Mouse (Mus musculus): ENCODE data around the gene Olfr1369-ps1.
"Not testable (repeated sequence)": the region's sequence is repeated elsewhere in the genome, so short reads cannot be mapped to it uniquely, and the experiment has no call there.

The Olfr1369-ps1 gene

DNA sequence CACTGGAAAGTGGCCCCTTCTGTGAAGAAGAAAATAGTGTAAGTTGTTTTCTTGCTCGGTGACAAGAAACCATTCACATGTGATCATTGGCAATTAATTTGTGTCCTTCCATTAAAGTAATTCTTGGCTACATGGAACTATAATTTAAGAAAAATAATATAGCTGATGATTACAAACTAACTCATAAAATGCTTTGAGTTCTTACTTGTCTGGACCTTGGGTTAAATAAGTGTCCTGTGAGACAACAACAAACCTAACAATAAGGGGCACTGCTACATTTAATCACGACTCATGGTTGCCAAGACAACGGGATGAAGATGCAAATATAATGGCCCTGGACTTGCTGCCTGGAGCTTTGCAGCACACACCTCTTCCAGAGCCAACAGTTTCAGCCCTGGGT lies at the start of gene Olfr1369-ps1:
Gene Olfr1369-ps1 (plus strand): TSS at position 301 of the 400 bp plus-strand sequence.
- not testable (repeated sequence) for DNase-seq (ENCODE audit: low read depth, low spot score)

- no peak for DNase-seq (ENCODE audit: low read depth, low spot score)
Measured at GRCm38 (mm10) chr13:21066021-21066420, 45.3 kb upstream of the Olfr1369-ps1 start.

DNA sequence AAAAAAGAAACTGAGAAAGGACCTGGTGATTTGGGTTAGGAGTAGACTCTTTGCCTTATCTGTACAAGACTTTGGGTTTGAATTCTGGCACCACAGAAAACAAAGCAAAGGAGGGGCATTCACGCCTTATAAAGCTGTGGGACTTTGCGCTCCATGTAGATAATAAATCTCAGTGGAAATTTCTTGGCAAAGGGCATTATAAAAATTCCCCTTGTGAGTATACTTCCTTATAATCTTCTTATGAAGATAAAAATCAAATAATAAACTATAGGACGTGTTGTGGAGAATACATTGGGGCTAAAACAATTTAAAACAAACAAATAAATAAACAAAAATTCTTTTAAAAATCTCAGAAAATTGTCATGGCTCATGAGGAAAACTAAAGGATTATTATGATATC lies 36.4 kb upstream of the Olfr1369-ps1 start, which contains the start of gene Olfr1370:
Gene Olfr1370 (minus strand): TSS at position 101 of the 400 bp plus-strand sequence.
- DNase-seq (ENCODE audit: low read depth, low spot score), result no peak

- no peak for DNase-seq (ENCODE audit: low read depth, low spot score)
Measured at GRCm38 (mm10) chr13:21082686-21083085, 28.6 kb upstream of the Olfr1369-ps1 start.

GRCm38 (mm10) chr13:21109759-21110158 lies 1.5 kb upstream of the Olfr1369-ps1 start:
- no peak for DNase-seq (ENCODE audit: low read depth, low spot score)

DNA sequence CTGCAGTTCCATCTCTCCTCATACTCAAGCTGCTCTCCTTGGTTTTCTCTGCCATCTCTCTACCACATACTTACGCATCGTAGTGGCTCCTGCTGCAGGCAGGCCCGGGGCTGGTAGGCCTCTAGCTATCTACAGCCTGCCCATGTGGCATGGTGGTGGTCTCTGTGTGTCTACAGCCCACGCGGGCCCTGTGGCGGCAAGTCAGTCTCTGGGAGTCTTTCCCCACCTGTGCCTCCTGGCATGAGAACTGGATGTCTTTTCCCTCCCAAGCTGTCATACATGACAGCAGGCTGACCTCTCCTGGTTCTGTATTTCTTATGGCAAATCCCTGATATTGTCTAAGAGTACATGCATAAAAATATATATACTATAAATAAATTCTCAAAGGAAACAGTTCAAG lies 842 bp upstream of the Olfr1369-ps1 start:
- DNase-seq (ENCODE audit: low read depth, low spot score), result no peak

DNA sequence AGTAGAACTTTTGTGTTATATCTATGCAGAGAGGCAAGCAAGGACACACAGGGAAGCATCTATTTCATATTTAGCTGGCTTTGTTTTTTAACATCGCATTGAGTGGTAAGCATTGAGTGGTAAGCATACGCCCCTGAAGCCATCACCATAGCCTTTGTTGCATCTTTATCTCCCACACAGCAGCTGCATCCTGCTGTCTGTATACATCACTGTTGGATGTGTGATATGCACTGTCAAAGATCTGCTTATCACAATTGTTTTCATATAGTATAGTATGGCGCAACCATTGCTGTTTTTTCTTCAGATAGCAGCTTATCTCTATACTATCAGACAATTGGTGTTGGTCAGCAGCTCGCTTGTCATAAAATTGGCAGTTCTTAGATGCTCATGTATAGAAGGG lies 2.8 kb downstream of the Olfr1369-ps1 start:
- DNase-seq (ENCODE audit: low read depth, low spot score), result no peak

DNA sequence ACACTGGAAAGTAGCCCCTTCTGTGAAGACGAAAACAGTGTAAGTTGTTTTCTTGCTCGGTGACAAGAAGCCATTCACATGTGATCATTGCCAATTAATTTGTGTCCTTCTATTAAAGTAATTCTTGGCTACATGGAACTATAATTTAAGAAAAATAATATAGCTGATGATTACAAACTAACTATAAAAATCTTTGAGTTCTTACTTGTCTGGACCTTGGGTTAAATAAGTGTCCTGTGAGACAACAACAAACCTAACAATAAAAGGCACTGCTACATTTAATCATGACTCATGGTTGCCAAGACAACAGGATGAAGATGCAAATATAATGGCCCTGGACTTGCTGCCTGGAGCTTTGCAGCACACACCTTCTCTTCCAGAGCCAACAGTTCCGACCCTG lies 18.1 kb downstream of the Olfr1369-ps1 start, which contains the start of gene Olfr263:
Gene Olfr263 (plus strand): TSS at position 301 of the 400 bp plus-strand sequence.
- not testable (repeated sequence) for DNase-seq (ENCODE audit: low read depth, low spot score)

GRCm38 (mm10) chr13:21142421-21142820 lies 31.1 kb downstream of the Olfr1369-ps1 start:
- DNase-seq (ENCODE audit: low read depth, low spot score), result no peak

GRCm38 (mm10) chr13:21145767-21146166 lies 34.5 kb downstream of the Olfr1369-ps1 start, which contains the start of gene Olfr1368:
Olfr1368 (minus strand) TSS chr13:21145867.
- no peak for DNase-seq (ENCODE audit: low read depth, low spot score)

DNA sequence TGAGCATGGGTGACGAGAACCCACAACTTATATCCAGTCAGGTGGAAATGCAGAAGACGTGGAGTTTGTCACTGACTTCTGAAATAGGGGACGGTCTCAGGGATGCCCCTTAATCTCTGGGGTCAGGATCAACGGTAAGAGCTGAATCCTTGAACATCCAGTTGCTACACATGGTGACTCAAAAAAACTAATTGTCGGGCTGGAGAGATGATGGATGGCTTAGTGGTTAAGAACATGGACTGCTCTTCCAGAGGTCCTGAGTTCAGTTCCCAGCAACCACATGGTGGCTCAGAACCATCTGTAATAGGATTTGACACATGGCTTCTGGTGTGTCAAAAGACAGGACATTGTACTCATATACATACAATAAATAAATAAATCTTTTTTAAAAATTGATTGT lies 44.6 kb downstream of the Olfr1369-ps1 start:
- DNase-seq (ENCODE audit: low read depth, low spot score), result no peak

GRCm38 (mm10) chr13:21158071-21158470 lies 46.8 kb downstream of the Olfr1369-ps1 start:
- no peak for DNase-seq (ENCODE audit: low read depth, low spot score)

GRCm38 (mm10) chr13:21158785-21159474 lies 47.6 kb downstream of the Olfr1369-ps1 start:
- DNase-seq (ENCODE audit: low read depth, low spot score), result no peak

DNA sequence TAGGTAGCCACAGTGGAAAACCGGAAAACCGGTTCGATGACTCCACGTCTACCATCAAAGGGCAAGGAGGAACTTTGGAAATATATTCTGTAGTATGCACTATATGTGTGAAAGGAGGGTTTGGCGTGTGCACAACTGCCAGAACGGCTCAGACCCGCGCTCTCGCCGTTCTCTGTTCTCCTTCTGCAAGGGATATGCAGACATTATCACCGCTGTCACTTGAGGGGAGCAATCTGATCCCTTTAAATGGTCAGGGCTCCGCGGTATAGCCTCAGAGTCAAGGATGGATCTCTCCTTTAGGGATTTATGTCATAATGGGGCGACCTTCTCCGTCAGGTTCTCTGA lies 48.2 kb downstream of the Olfr1369-ps1 start:
- DNase-seq (ENCODE audit: low read depth, low spot score), result no peak

DNA sequence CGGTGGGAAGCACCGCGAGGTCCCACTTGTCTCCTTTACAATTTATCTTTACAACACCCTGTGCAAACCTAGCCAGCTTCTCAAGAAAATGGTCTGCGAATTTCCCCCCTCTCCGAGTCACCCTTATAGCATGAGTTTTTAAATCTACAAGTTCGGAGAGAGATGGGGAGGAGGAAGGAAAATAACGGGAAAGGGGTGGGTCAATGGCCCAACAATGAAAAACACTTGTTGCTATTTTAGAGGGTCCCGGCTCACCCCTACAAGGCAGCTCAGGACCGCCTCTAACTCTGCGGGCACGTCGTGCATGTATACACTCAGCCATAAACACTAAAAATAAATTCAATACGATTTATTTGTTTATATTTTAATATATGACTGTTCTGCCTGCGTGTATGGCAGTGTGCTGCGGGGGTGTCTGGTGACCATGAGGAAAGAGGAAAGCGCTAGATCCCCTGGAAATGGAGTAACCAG lies 48.8 kb downstream of the Olfr1369-ps1 start:
- DNase-seq (ENCODE audit: low read depth, low spot score), result no peak

DNA sequence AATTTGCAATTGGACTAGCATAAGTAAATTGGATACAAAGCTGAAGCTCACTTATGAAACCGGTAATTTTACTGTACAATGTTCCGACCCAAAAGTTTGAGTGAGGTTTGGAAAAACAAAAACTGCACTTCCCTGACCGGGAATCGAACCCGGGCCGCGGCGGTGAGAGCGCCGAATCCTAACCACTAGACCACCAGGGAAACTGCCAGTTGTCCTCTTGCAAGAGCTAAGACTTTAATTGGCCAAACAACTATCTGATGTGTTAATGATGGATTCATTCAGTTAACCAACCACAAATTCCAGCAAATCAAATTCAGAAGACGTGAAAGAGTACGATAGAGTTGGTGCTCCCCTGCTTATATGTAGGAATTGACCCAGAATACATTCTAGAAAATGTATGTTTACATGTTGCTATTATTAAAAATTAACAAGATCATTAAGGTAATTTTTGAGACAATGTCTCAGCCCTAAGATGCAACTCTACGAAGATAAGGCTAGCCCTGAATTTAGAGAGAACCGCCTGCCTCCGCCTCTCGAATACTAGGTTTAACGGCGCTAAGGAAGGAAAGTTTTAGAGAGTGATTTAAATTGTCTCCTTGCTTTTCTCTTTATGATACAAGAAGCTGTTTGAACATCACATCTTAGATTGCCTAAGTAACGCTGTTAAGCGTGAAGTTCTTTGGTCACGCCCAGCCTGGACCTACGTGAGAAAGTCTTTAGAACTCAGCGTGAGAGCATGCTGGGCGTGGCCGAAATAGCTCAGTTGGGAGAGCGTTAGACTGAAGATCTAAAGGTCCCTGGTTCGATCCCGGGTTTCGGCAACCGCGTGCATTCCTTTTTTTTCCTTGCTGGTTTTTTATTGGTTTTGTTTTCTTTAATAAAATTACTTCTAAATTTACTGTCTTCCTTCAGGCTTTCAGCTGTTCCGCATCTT lies 49.6 kb downstream of the Olfr1369-ps1 start:
- DNase-seq (ENCODE audit: low read depth, low spot score), result peak; percentile 80

DNA sequence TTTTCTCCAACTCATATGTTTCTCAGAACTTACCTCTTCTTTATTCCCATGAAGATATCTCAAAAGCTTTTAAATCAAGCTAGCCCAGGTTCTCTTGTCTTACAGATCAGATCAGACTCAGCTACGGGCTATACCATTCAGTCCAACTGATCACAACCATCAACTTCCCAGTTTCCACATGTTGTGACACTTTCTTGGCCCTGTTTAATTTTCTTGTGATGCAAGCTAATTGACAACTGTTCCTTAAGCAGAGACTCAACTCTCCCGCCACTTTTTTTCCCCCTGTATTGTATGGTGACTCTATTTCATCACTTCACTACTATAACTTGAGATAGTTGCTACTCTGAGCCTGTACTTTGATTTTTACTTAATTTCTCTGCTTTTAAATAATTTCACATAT lies 50.3 kb downstream of the Olfr1369-ps1 start:
- DNase-seq (ENCODE audit: low read depth, low spot score), result no peak

DNA sequence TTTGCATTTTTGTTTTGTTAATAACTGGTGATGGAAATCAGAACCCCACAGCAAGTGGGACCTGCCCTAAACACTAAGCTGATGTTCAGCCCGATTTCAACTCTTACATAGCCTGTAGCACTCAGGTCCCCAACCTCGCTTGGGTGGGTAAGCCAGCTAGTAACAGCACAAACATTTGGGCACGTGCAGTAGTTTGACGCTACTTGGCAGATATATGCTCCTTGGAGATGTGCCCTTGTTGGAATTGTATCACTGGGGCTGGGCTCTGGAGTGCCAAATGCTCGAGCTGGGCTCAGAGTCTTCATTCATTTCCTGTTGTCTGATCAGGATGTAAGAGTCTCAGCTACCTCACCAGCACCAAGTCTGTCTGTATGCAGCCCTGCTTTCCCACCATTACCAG lies 51.3 kb downstream of the Olfr1369-ps1 start:
- no peak for DNase-seq (ENCODE audit: low read depth, low spot score)

DNA sequence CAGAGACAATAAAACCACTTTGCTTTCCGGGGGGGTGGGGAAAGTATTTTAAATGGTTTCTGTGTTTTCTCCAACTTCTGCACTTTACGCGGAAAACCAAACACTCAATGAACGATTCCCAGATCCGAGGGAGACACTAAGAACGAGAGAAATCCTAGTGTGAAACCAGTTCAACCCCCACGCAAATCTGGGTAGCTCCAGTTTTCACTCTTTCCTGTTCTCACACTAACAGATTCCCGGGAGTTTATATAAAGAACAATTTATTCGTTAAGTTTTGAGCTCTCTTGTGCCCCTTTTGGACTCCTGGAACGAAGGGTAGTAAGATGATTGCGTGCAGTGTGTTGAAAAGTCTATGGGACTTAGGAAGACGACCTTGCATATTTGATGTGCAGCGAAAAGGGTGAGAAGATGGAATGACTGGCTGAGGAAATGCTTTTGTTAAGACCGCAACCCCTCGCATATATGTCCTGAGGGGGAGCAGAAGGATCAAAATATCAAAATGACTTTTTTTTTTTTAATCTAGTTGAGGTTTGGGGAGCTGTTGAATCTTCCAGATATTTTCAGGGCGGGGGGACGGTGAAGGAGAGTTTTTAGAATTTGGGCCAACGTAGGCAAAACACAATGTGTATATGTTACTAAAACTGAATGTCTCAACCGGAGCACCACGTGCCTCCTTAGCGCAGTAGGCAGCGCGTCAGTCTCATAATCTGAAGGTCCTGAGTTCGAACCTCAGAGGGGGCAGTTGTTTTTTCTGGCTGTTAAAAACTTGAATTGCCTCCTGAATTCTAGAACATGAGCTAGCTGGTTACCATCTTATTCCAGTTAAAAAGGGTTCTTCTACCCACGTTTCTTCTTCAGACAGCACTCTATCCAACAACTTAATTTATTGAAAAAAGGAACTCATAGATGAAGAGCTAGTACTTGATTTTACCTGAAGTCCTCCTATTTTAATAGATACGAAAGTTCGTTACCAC lies 55.9 kb downstream of the Olfr1369-ps1 start:
- DNase-seq (ENCODE audit: low read depth, low spot score), result no peak

- no peak for DNase-seq (ENCODE audit: low read depth, low spot score)
Measured at GRCm38 (mm10) chr13:21167910-21168300, 56.6 kb downstream of the Olfr1369-ps1 start.

GRCm38 (mm10) chr13:21168371-21169011 lies 57.2 kb downstream of the Olfr1369-ps1 start:
- no peak for DNase-seq (ENCODE audit: low read depth, low spot score)
